15 mouse cellular contexts compared by ENCODE assay signal in the genomic region with DNA sequence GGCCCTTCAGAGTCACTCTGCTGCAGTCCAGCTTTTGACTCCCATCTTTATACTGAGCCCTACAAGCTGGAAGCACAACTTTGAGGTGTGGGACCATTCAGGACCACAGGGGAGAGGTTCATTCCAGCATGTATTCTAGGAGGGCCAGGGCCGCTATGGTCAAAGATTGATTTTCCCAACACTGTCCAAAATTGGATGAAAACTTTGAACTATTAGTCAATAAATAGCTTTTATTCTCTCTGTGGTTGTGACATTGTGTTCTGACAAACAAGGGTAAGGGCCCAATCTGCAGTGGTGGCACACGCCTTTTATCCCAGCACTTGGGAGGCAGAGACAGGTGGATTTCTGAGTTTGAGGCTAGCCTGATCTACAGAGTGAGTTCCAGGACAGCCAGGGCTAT. TPM values are rescaled to one million over a fixed set of nuclear protein-coding genes. Genes with fewer than 3 reads are reported as not detected.
"Had no signal": no experiment of that assay in that cellular context is flagged by ENCODE, and none has a peak within 500 bp of the region (broad histone marks: within the 10 kb centered on the region; RNA-seq: fewer than 3 reads in every experiment).

No protein-coding gene starts in this region.

- H3K9ac ChIP-seq: liver, embryonic 15.5 days; midbrain, embryonic 12.5 days; neural tube, embryonic 13.5 days had no signal

- ATAC-seq: midbrain, embryonic 16.5 days had no signal

- H3K27me3 ChIP-seq: limb, embryonic 13.5 days; liver, embryonic 15.5 days; midbrain, embryonic 12.5 days; neural tube, embryonic 13.5 days had no signal

- H3K9me3 ChIP-seq: limb, embryonic 13.5 days; liver, embryonic 15.5 days; midbrain, embryonic 12.5 days; neural tube, embryonic 13.5 days had no signal

- H3K4me2 ChIP-seq: limb, embryonic 13.5 days; liver, embryonic 15.5 days; midbrain, embryonic 12.5 days; neural tube, embryonic 13.5 days had no signal

- H3K27ac ChIP-seq: limb, embryonic 13.5 days; liver, embryonic 15.5 days; midbrain, embryonic 12.5 days; neural tube, embryonic 13.5 days had no signal

- DNase-seq: kidney, adult 9 months; left cerebral cortex, postnatal 4 days; retina, postnatal 1 day; right cerebral cortex, postnatal 4 days; spleen, adult 18-20 months; thymus, adult 18-20 months; thymus, postnatal 14 days had no signal

- H3K4me1 ChIP-seq: limb, embryonic 13.5 days; midbrain, embryonic 12.5 days; neural tube, embryonic 13.5 days had no signal

- H3K4me3 ChIP-seq: limb, embryonic 13.5 days; liver, embryonic 15.5 days; midbrain, embryonic 12.5 days; neural tube, embryonic 13.5 days had no signal

- H3K36me3 ChIP-seq: limb, embryonic 13.5 days; liver, embryonic 15.5 days; midbrain, embryonic 12.5 days; neural tube, embryonic 13.5 days had no signal

RNA-seq across cellular contexts. Expression of a gene that starts 0.7 kb away (rescaled TPM):
- total RNA-seq: layer of hippocampus, adult 8-10 months; layer of hippocampus, postnatal 14 days; left cerebral cortex, postnatal 4 days; megakaryocyte-erythroid progenitor cell, adult 5-6 weeks had no signal

RNA-seq across cellular contexts. Expression of a gene that starts 27.9 kb away (rescaled TPM):
- total RNA-seq: megakaryocyte-erythroid progenitor cell, adult 5-6 weeks had no signal
